13 mouse cellular contexts compared by ENCODE assay signal in genomic region chr7:19210010-19210409, GRCm38 (mm10). TPM values are rescaled to one million over a fixed set of nuclear protein-coding genes. Genes with fewer than 3 reads are reported as not detected.
A peak's percentile ranks its signal among the peaks of the same experiment; 100 is the strongest.
DNase-seq lines count a peak whose midpoint lies in the region; ATAC-seq lines count a peak whose summit lies in the region.
"Had no signal": no experiment of that assay in that cellular context is flagged by ENCODE, and none has a peak within 500 bp of the region (broad histone marks: within the 10 kb centered on the region; RNA-seq: fewer than 3 reads in every experiment).

No protein-coding gene starts in this region.

- no peaks in the 10 kb centered on the region for H3K27me3 ChIP-seq in limb, embryonic 11.5 days (ENCODE audit: control insufficient read depth, insufficient read depth, low read length)
- H3K27me3 ChIP-seq in limb, embryonic 10.5 days (ENCODE audit: low read depth, poor library complexity, severe bottlenecking) = no peaks in the 10 kb centered on the region
- H3K27me3 ChIP-seq in neural tube, embryonic 15.5 days (replicated peaks) = peaks cover 12% of the 10 kb centered on the region; the same call in 1 of the 2 replicates
- H3K27me3 ChIP-seq: limb, embryonic 13.5 days had no signal

- DNase-seq in adrenal gland, adult (ENCODE audit: inconsistent age in 2 of 2, low spot score in 1 of 2) = peak; percentile 23 to 53
- no peak for DNase-seq in adrenal gland, postnatal 36 days
- DNase-seq in limb, embryonic 11.5 days (ENCODE audit: low spot score) = peak; percentile 44
- DNase-seq in limb, embryonic 10.5 days (ENCODE audit: low spot score) = no peak
- peak; percentile 82 for DNase-seq in ES-CJ7 (ENCODE audit: low read depth, low spot score)
- DNase-seq in retina, embryonic 14.5 days (ENCODE audit: low spot score) = peak; percentile 25
- no peak for DNase-seq in heart, postnatal 10 days
- DNase-seq: layer of hippocampus, adult 9-11 months had no signal

- H3K9ac ChIP-seq in limb, embryonic 11.5 days (ENCODE audit: low read length) = no peak overlapping the region
- H3K9ac ChIP-seq in neural tube, embryonic 15.5 days (replicated peaks) = no peak overlapping the region
- H3K9ac ChIP-seq: heart, embryonic 12.5 days; limb, embryonic 13.5 days had no signal

- no peaks in the 10 kb centered on the region; the same call in 1 of the 2 replicates for H3K36me3 ChIP-seq in limb, embryonic 11.5 days (ENCODE audit: control insufficient read depth, insufficient read depth, low read length)
- H3K36me3 ChIP-seq in limb, embryonic 10.5 days = peaks cover 12% of the 10 kb centered on the region
- peaks cover 12% of the 10 kb centered on the region; the same call in 1 of the 2 replicates for H3K36me3 ChIP-seq in neural tube, embryonic 15.5 days

- no peaks in the 10 kb centered on the region for H3K9me3 ChIP-seq in limb, embryonic 11.5 days (ENCODE audit: control insufficient read depth, low read length)
- no peaks in the 10 kb centered on the region for H3K9me3 ChIP-seq in limb, embryonic 10.5 days (replicated peaks)
- no peaks in the 10 kb centered on the region for H3K9me3 ChIP-seq in neural tube, embryonic 15.5 days (replicated peaks)
- H3K9me3 ChIP-seq: limb, embryonic 13.5 days had no signal

- ATAC-seq in limb, embryonic 11.5 days (ENCODE audit: insufficient number of reproducible peaks, low FRiP score, low TSS enrichment, low read depth) = no peak
- no peak for ATAC-seq in neural tube, embryonic 15.5 days (ENCODE audit: low FRiP score)
- ATAC-seq: activated CD4-positive, CD25-positive, alpha-beta regulatory T cell, adult 4 months had no signal

- intact Hi-C loops in heart, postnatal 10 days (cut with DNase I) = no loop called here

- H3K4me1 ChIP-seq in limb, embryonic 11.5 days (ENCODE audit: control insufficient read depth, insufficient read depth, low read length) = peaks cover 17% of the 10 kb centered on the region; the same call in 1 of the 2 replicates
- H3K4me1 ChIP-seq in limb, embryonic 10.5 days = peaks cover 37% of the 10 kb centered on the region
- peaks cover 13% of the 10 kb centered on the region for H3K4me1 ChIP-seq in neural tube, embryonic 15.5 days

- H3K27ac ChIP-seq in limb, embryonic 11.5 days (replicated peaks; ENCODE audit: low read depth, low read length) = no peak overlapping the region
- no peak overlapping the region for H3K27ac ChIP-seq in limb, embryonic 10.5 days
- no peak overlapping the region for H3K27ac ChIP-seq in neural tube, embryonic 15.5 days (replicated peaks)
- H3K27ac ChIP-seq: limb, embryonic 13.5 days; macrophage had no signal

- WGBS in limb, embryonic 11.5 days = 94% methylated on average over 5 of the region's 5 CpGs
- WGBS in limb, embryonic 10.5 days = 92% methylated on average over 5 of the region's 5 CpGs
- WGBS in neural tube, embryonic 15.5 days = 92% methylated on average over 5 of the region's 5 CpGs

- H3K4me3 ChIP-seq in limb, embryonic 11.5 days (ENCODE audit: low read depth, low read length) = no peak overlapping the region
- H3K4me3 ChIP-seq in limb, embryonic 10.5 days = no peak overlapping the region
- H3K4me3 ChIP-seq in neural tube, embryonic 15.5 days (replicated peaks) = no peak overlapping the region
- H3K4me3 ChIP-seq: heart, embryonic 12.5 days; limb, embryonic 13.5 days had no signal

- H3K4me2 ChIP-seq in limb, embryonic 11.5 days (ENCODE audit: low read depth, severe bottlenecking) = no peak overlapping the region; the same call in 1 of the 2 replicates
- H3K4me2 ChIP-seq in neural tube, embryonic 15.5 days = no peak overlapping the region
- H3K4me2 ChIP-seq: heart, embryonic 12.5 days; limb, embryonic 13.5 days had no signal

RNA-seq across cellular contexts. Expression of gene Gpr4, which starts 2.3 kb away (rescaled TPM):
- 10 to 100 TPM in 1 of 2 experiments, 1 to 10 TPM in 1; 5.9 to 12.9 TPM for total RNA-seq in adrenal gland, postnatal 36 days (2021)
- 8.7 and 10.5 TPM in 2 replicates for polyA plus RNA-seq in limb, embryonic 11.5 days (2014; fragmentation: Nextera tagmentation; extraction: Ambion mirVana)
- polyA plus RNA-seq in limb, embryonic 10.5 days (2016; fragmentation: Nextera tagmentation; extraction: Ambion mirVana) = 6.5 and 8.5 TPM in 2 replicates
- 10 to 100 TPM; 11.4 to 11.8 TPM for total RNA-seq in heart, postnatal 10 days (2021)
- polyA plus RNA-seq in neural tube, embryonic 15.5 days (2015; fragmentation: Nextera tagmentation; extraction: Ambion mirVana) = 3.1 and 3.3 TPM in 2 replicates

RNA-seq across cellular contexts. Expression of gene Opa3, which starts 18.1 kb away (rescaled TPM):
- total RNA-seq in adrenal gland, postnatal 36 days (2021) = 10 to 100 TPM; 31.7 to 37.4 TPM
- polyA plus RNA-seq in limb, embryonic 11.5 days (2014; fragmentation: Nextera tagmentation; extraction: Ambion mirVana) = 42.9 and 43.2 TPM in 2 replicates
- 45.7 and 48.7 TPM in 2 replicates for polyA plus RNA-seq in limb, embryonic 10.5 days (2016; fragmentation: Nextera tagmentation; extraction: Ambion mirVana)
- 10 to 100 TPM; 53.4 to 57.7 TPM for total RNA-seq in heart, postnatal 10 days (2021)
- polyA plus RNA-seq in neural tube, embryonic 15.5 days (2015; fragmentation: Nextera tagmentation; extraction: Ambion mirVana) = 37.8 and 37.9 TPM in 2 replicates

RNA-seq across cellular contexts. Expression of gene Eml2, which starts 33.8 kb away (rescaled TPM):
- 10 to 100 TPM; 45.2 to 65.2 TPM for total RNA-seq in adrenal gland, postnatal 36 days (2021)
- polyA plus RNA-seq in limb, embryonic 11.5 days (2014; fragmentation: Nextera tagmentation; extraction: Ambion mirVana) = 2.2 and 2.3 TPM in 2 replicates
- polyA plus RNA-seq in limb, embryonic 10.5 days (2016; fragmentation: Nextera tagmentation; extraction: Ambion mirVana) = 3.2 and 6.4 TPM in 2 replicates
- 10 to 100 TPM; 47.8 to 56.5 TPM for total RNA-seq in heart, postnatal 10 days (2021)
- polyA plus RNA-seq in neural tube, embryonic 15.5 days (2015; fragmentation: Nextera tagmentation; extraction: Ambion mirVana) = 11.6 and 13.3 TPM in 2 replicates

RNA-seq across cellular contexts. Expression of gene Gipr, which starts 44.1 kb away (rescaled TPM):
- under 1 TPM; 0.40 to 0.56 TPM for total RNA-seq in adrenal gland, postnatal 36 days (2021)
- polyA plus RNA-seq in limb, embryonic 11.5 days (2014; fragmentation: Nextera tagmentation; extraction: Ambion mirVana) = 0.23 TPM in 1 of 2 replicates, not detected in the other
- polyA plus RNA-seq in limb, embryonic 10.5 days (2016; fragmentation: Nextera tagmentation; extraction: Ambion mirVana) = 0.06 and 0.09 TPM in 2 replicates
- total RNA-seq in heart, postnatal 10 days (2021) = under 1 TPM; 0.50 to 0.69 TPM
- 1.2 and 2.1 TPM in 2 replicates for polyA plus RNA-seq in neural tube, embryonic 15.5 days (2015; fragmentation: Nextera tagmentation; extraction: Ambion mirVana)
- polyA plus RNA-seq: activated CD4-positive, CD25-positive, alpha-beta regulatory T cell, adult 4 months; macrophage had no signal

Comparison
In these comparisons a context has a peak if more than half of its experiments do, and no peak if none do; other contexts are left out.
1. DNase-seq: peak in adrenal gland, adult (2 of 2), limb, embryonic 11.5 days (single experiment), ES-CJ7 (single experiment) and retina, embryonic 14.5 days (single experiment); none in adrenal gland, postnatal 36 days (0 of 2), limb, embryonic 10.5 days (single experiment) and heart, postnatal 10 days (0 of 2).